Mouse (Mus musculus) inflammation-experienced regulatory T-cells (primary cell): ENCODE measurements around the gene Ostm1. TPM values are rescaled to one million over a fixed set of nuclear protein-coding genes. Genes with fewer than 3 reads are reported as not detected.

Source experiments
- polyA plus RNA-seq, 2 experiments: library from polyadenylated mRNA; unstranded; fragments of 100-300 nt; shearing (Covaris generic); gene quantifications; one replicate each; pipeline ENCODE4 v1.2.1; 2017

The Ostm1 gene
- 10 to 100 TPM; 52.3 to 52.7 TPM for polyA plus RNA-seq

GRCm38 (mm10) chr10:42583157-42583872 is at the start of gene Ostm1, which contains the start of gene Nr2e1:
TSS of gene Ostm1 (plus strand) at chr10:42583822.
TSS of gene Nr2e1 (minus strand) at chr10:42583632.

Other genes with a start within 250 kb of the Ostm1 start
- 1 to 10 TPM; 3.8 to 9.5 TPM for gene Afg1l, start 105.3 kb upstream of the Ostm1 start, polyA plus RNA-seq
- gene Snx3, start 81.8 kb upstream of the Ostm1 start, polyA plus RNA-seq, result 100 to 1,000 TPM; 349 to 352 TPM
- gene Nr2e1, start 190 bp upstream of the Ostm1 start, polyA plus RNA-seq, result 1 to 10 TPM in 1 of 2 experiments, under 1 TPM in 1; 0.23 to 1.0 TPM
- gene Sec63, start 177.7 kb downstream of the Ostm1 start, polyA plus RNA-seq, result 10 to 100 TPM; 30.7 to 59.0 TPM